Mouse (Mus musculus) cortical plate, adult 2 months (tissue): Measurements from ENCODE around the gene Gstp1.

Source experiments
- CTCF ChIP-seq: fragments of 200-500 bp; IDR thresholded peaks from 2 replicates; pipeline ENCODE4 v1.5.1; 2011; ENCODE audit warnings: mild to moderate bottlenecking, control low read depth, low read length; ENCODE audit not compliant: insufficient read depth; ENCODE audit errors: extremely low read depth
- POLR2A ChIP-seq: fragments of 200-500 bp; IDR thresholded peaks from 2 replicates; pipeline ENCODE4 v1.6.1; 2011; ENCODE audit warnings: mild to moderate bottlenecking, low read length, control low read depth; ENCODE audit not compliant: insufficient read depth; ENCODE audit errors: extremely low read depth

DNA sequence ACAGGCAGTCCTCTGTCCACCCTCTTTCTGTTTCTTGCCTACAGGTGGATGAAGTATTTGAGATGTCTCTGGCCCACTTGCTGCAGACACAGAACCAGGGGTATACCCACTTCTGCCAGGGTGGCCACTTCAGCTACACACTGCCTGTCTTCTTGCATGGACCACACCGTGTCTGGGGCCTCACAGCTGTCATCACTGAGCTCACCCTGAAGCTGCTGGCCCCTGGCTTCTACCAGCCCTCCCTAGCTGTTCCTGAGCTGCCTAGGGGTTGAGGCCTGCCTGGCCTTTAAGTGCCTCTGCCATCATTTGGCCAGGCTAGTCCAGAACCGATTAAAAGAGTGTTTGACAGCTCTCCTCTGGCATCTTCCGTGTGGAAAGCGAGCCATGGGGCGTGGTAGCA lies 36.0 kb downstream of the Gstp1 start:
- no peak for TF ChIP-seq POLR2A
- no peak for TF ChIP-seq CTCF
